Mouse (Mus musculus) lung, embryonic 16.5 days (tissue): Measurements from ENCODE around the gene Defb46. TPM values are rescaled to one million over a fixed set of nuclear protein-coding genes. Genes with fewer than 3 reads are reported as not detected.

Source experiments
- ATAC-seq: fragments of 200-750 bp; cut with Nextera tagmentation; 2 replicates; pipeline ENCODE4 v1.8.0; 2017; ENCODE audit warnings: low read depth, mild to moderate bottlenecking, moderate library complexity
- H3K27ac ChIP-seq: fragments of 300-500 bp; sonication (generic); 2 replicates; pipeline ENCODE4 v1.5.1; 2014; ENCODE audit warnings: mild to moderate bottlenecking, control low read depth, low read length
- H3K27me3 ChIP-seq: fragments of 300-500 bp; sonication (generic); 2 replicates; pipeline ENCODE4 v1.6.1; 2014; ENCODE audit warnings: low read depth, low read length, mixed read lengths; ENCODE audit not compliant: control insufficient read depth, insufficient read depth
- H3K36me3 ChIP-seq: fragments of 300-500 bp; sonication (generic); 2 replicates; pipeline ENCODE4 v1.6.1; 2014; ENCODE audit warnings: low read length; ENCODE audit not compliant: control insufficient read depth, insufficient read depth
- H3K4me1 ChIP-seq: fragments of 300-500 bp; sonication (generic); replicated peaks from 2 replicates; pipeline ENCODE4 v1.6.1; 2014; ENCODE audit warnings: low read length, mixed read lengths; ENCODE audit not compliant: control insufficient read depth, insufficient read depth
- H3K4me2 ChIP-seq: fragments of 300-500 bp; sonication (generic); 2 replicates; pipeline ENCODE4 v1.6.1; 2014; ENCODE audit warnings: low read depth, low read length, control low read depth
- H3K4me3 ChIP-seq: fragments of 300-500 bp; sonication (generic); 2 replicates; pipeline ENCODE4 v1.5.1; 2014; ENCODE audit warnings: mild to moderate bottlenecking, low read length, control low read depth
- H3K9ac ChIP-seq: fragments of 300-500 bp; sonication (generic); 2 replicates; pipeline ENCODE4 v1.6.1; 2014; ENCODE audit warnings: low read length, control low read depth
- H3K9me3 ChIP-seq: fragments of 300-500 bp; sonication (generic); 2 replicates; pipeline ENCODE4 v1.6.1; 2016; ENCODE audit warnings: low read length; ENCODE audit not compliant: control insufficient read depth
- WGBS: fragments of 180-500 bp; shearing (Covaris S2); extraction: QIAGEN DNeasy Blood & Tissue Kit; methylation state at CpG from one replicate; pipeline ENCODE4 v1.1.7; 2014; 5-methylcytosine and 5-hydroxymethylcytosine counted together
- polyA plus RNA-seq: library from polyadenylated mRNA; unstranded; fragments of >200 nt; fragmentation: Nextera tagmentation; extraction: Ambion mirVana; gene quantifications from 2 replicates; pipeline ENCODE4 v1.2.1, GENCODE M21; 2015

Gene Defb46
- not detected in 2 replicates for polyA plus RNA-seq

DNA sequence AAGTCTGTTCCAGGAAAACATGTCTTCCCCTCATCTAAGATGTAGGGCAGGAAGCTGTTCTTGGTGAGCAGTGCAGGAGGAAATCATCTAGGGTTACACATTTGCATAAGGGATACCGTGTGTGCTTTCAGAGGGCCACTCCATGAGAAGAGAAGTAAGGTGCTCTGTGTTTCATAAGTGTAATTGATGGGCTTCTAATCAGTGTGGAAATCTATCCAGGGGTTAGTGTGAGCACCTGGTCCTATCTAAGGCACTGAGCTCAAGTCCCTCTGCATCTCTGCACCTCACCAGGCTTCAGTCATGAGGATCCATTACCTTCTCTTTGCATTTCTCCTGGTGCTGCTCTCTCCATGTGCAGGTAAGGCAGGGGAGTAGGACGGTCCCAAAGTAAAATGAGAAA, at the start of gene Defb46:
Gene Defb46, plus strand, starts transcription at position 301 of the 400 bp plus-strand sequence.
- Histone ChIP-seq H3K4me1 (no peaks in the 10 kb centered on the region), H3K27me3 (no peaks in the 10 kb centered on the region), H3K4me3 (no peak within 1 kb of the TSS), H3K4me2 (no peak within 1 kb of the TSS), H3K36me3 (no peaks in the 10 kb centered on the region), H3K9ac (no peak within 1 kb of the TSS), H3K27ac (no peak within 1 kb of the TSS), H3K9me3 (no peaks in the 10 kb centered on the region)
- WGBS, result 52% methylated on average over 2 of the region's 2 CpGs
- no peak for ATAC-seq

DNA sequence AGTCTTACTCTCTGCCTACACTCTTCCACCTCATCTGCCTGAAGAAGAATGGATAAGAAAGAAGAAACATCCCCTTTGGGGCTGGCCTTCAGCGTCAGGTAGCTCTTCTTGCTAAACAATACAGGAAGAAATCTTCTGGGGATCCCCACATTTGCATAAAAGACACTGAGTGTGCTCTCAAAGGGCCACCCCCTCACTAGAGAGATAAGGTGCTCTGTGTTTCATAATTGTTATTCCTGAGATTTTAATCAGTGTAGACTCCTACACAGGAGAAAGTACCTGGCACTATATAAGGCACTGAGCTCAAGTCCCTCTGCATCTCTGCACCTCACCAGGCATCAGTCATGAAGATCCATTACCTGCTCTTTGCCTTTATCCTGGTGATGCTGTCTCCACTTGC, 14.6 kb upstream of the Defb46 start, which contains the start of gene Defb6:
Gene Defb6, plus strand, starts transcription at position 318 of the 400 bp plus-strand sequence.
- no peaks in the 10 kb centered on the region for H3K36me3 ChIP-seq
- WGBS, result 59% methylated on average over 1 of the region's 1 CpGs
- no peaks in the 10 kb centered on the region for H3K27me3 ChIP-seq
- H3K4me3 ChIP-seq, result no peak within 1 kb of the TSS
- no peak within 1 kb of the TSS for H3K4me2 ChIP-seq
- no peak within 1 kb of the TSS for H3K27ac ChIP-seq
- H3K4me1 ChIP-seq, result no peaks in the 10 kb centered on the region
- H3K9ac ChIP-seq, result no peak within 1 kb of the TSS
- H3K9me3 ChIP-seq, result no peaks in the 10 kb centered on the region
- no peak for ATAC-seq

DNA sequence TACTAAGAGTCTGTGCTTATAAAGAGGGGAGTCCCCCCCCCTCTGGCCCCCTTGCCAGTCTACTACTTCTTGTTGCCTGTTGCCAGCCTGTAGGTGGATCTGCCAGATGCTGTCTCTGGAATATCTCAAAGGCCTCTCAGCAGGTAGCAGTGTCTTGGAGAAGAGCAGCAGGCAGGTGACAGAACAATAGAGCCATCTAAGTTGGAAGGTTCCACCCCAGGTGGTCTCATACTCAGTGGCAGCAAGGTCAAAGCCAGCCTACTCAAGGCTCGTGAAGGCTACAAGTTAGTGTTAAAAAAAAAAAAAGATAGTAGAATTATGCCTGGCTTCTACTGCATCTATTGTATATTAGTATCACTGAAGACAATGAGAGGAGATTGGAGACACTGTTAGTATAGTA, 1.6 kb upstream of the Defb46 start:
- no peak for ATAC-seq
- Histone ChIP-seq H3K9ac (no peak overlapping the region), H3K4me1 (no peaks in the 10 kb centered on the region), H3K4me3 (no peak overlapping the region), H3K4me2 (no peak overlapping the region), H3K27me3 (no peaks in the 10 kb centered on the region), H3K9me3 (no peaks in the 10 kb centered on the region), H3K27ac (no peak overlapping the region), H3K36me3 (no peaks in the 10 kb centered on the region)
- WGBS, result 59% methylated on average over 1 of the region's 1 CpGs

DNA sequence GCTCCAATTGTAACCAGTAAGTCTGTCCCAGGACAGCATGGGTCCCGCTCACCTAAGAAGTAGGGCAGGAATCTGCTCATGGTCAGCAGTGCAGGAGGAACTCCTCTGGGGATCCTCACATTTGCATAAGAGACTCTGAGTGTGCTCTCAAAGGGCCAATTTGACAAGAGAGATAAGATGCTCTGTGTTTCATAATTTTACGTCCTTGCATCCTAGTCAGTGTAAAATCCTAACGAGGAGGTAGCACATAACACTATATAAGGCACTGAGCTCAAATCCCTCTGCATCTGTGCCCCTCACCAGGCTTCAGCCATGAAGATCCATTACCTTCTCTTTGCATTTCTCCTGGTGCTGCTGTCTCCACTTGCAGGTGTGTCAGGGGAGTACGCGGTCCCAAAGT, 7.6 kb downstream of the Defb46 start, which contains the start of gene Defb5:
Gene Defb5, plus strand, starts transcription at position 301 of the 400 bp plus-strand sequence.
- ATAC-seq, result no peak
- no peak within 1 kb of the TSS for H3K4me3 ChIP-seq
- 92% methylated on average over 5 of the region's 5 CpGs for WGBS

DNA sequence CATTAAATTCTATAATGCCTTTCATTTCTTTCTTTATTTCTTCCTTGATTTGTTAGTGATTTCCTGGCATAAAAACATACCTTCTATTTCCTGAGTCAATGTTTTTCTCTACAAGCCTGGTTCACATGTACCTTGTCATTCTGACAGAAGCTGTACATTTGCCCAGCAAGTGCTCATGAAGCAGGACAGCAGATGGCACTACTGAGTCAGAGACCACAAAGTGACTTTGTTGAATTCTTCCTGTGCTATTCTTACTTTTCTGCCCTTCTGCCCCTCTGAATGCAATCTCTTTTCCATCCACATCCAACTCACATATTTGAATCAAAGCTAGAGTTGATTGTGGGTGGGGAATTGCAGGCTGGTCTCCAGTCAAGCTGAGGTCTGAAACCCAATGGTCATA, 18.4 kb downstream of the Defb46 start:
- Histone ChIP-seq H3K4me3 (no peak overlapping the region), H3K9ac (no peak overlapping the region), H3K9me3 (peaks cover 3% of the 10 kb centered on the region; the same call in 1 of the 2 replicates), H3K27me3 (no peaks in the 10 kb centered on the region), H3K36me3 (no peaks in the 10 kb centered on the region), H3K4me2 (no peak overlapping the region), H3K4me1 (no peaks in the 10 kb centered on the region), H3K27ac (no peak overlapping the region)
- no peak for ATAC-seq

More for the DNA sequence above, 7.6 kb downstream of the Defb46 start, which contains the start of gene Defb5:
- H3K27me3 ChIP-seq, result no peaks in the 10 kb centered on the region
- no peaks in the 10 kb centered on the region for H3K36me3 ChIP-seq
- no peaks in the 10 kb centered on the region for H3K9me3 ChIP-seq
- H3K4me1 ChIP-seq, result no peaks in the 10 kb centered on the region
- H3K27ac ChIP-seq, result no peak within 1 kb of the TSS
- no peak within 1 kb of the TSS for H3K9ac ChIP-seq
- H3K4me2 ChIP-seq, result no peak within 1 kb of the TSS

DNA sequence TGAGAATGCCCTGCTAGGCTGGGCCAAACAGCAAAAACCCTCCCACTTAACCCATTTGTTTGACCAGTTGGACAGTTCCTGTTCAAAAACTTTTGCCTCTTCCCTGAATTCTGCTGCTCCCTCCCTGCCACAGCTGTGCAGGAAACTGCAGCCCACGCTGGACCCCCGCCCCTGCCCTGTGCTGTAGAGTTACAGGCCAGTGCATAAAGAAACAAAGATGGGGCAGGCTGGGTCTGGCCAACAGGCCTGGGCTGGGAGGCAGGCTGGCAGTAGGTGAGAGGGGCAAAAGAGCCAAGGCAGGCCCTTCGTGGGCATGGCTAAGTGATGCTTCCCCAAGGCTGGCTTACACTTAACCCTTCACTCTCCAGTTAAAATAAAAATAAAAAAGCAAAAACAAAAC, 20.0 kb downstream of the Defb46 start:
- Histone ChIP-seq H3K4me1 (no peaks in the 10 kb centered on the region), H3K9ac (no peak overlapping the region), H3K4me2 (no peak overlapping the region), H3K4me3 (no peak overlapping the region), H3K9me3 (peaks cover 3% of the 10 kb centered on the region; the same call in 1 of the 2 replicates), H3K27me3 (no peaks in the 10 kb centered on the region), H3K36me3 (no peaks in the 10 kb centered on the region), H3K27ac (no peak overlapping the region)
- 37% methylated on average over 3 of the region's 3 CpGs for WGBS
- ATAC-seq, result no peak

Other genes with a start within 250 kb of the Defb46 start
- not detected in 2 replicates for gene Defb37, start 248.9 kb upstream of the Defb46 start, polyA plus RNA-seq
- gene Defb38, start 213.3 kb upstream of the Defb46 start, polyA plus RNA-seq, result not detected in 2 replicates
- gene Defb39, start 175.1 kb upstream of the Defb46 start, polyA plus RNA-seq, result not detected in 2 replicates
- not detected in 2 replicates for gene Defb12, start 125.1 kb upstream of the Defb46 start, polyA plus RNA-seq
- not detected in 2 replicates for gene Defb34, start 116.2 kb upstream of the Defb46 start, polyA plus RNA-seq
- not detected in 2 replicates for gene Gm45826, start 99.1 kb upstream of the Defb46 start, polyA plus RNA-seq
- not detected in 2 replicates for gene Defb14, start 45.6 kb upstream of the Defb46 start, polyA plus RNA-seq
- gene Defb4, start 41.2 kb upstream of the Defb46 start, polyA plus RNA-seq, result not detected in 2 replicates
- not detected in 2 replicates for gene Defb6, start 14.4 kb upstream of the Defb46 start, polyA plus RNA-seq
- not detected in 2 replicates for gene Defb5, start 7.7 kb downstream of the Defb46 start, polyA plus RNA-seq
- gene Defb3, start 53.4 kb downstream of the Defb46 start, polyA plus RNA-seq, result not detected in 2 replicates
- not detected in 2 replicates for gene Defb8, start 207.7 kb downstream of the Defb46 start, polyA plus RNA-seq